10 mouse cellular contexts compared by ENCODE assay signal in genomic region chr4:114593554-114594215, GRCm38 (mm10).
DNase-seq lines count a peak whose midpoint lies in the region; ATAC-seq lines count a peak whose summit lies in the region.
"Had no signal": no experiment of that assay in that cellular context is flagged by ENCODE, and none has a peak within 500 bp of the region (broad histone marks: within the 10 kb centered on the region; RNA-seq: fewer than 3 reads in every experiment).

No protein-coding gene starts in this region.

- H3K9ac ChIP-seq in lung, embryonic 15.5 days: no peak overlapping the region
- no peak overlapping the region for H3K9ac ChIP-seq in embryonic facial prominence, embryonic 14.5 days (ENCODE audit: low read depth, low read length)
- H3K9ac ChIP-seq in neural tube, embryonic 11.5 days (ENCODE audit: low read length): no peak overlapping the region

- 55% methylated on average over 13 of the region's 13 CpGs for WGBS in heart, embryonic 10.5 days
- WGBS in lung, embryonic 15.5 days: 24% methylated on average over 13 of the region's 13 CpGs
- WGBS in embryonic facial prominence, embryonic 14.5 days: 30% methylated on average over 13 of the region's 13 CpGs
- WGBS in neural tube, embryonic 11.5 days: 58% methylated on average over 13 of the region's 13 CpGs

- no peaks in the 10 kb centered on the region for H3K36me3 ChIP-seq in heart, embryonic 10.5 days
- no peaks in the 10 kb centered on the region for H3K36me3 ChIP-seq in lung, embryonic 15.5 days
- no peaks in the 10 kb centered on the region for H3K36me3 ChIP-seq in embryonic facial prominence, embryonic 14.5 days (ENCODE audit: control insufficient read depth, insufficient read depth, low read length)
- no peaks in the 10 kb centered on the region for H3K36me3 ChIP-seq in neural tube, embryonic 11.5 days (ENCODE audit: control insufficient read depth, insufficient read depth, low read length)

- H3K4me1 ChIP-seq in heart, embryonic 10.5 days: peaks cover 16% of the 10 kb centered on the region; the same call in 1 of the 2 replicates
- peaks cover 24% of the 10 kb centered on the region for H3K4me1 ChIP-seq in lung, embryonic 15.5 days
- H3K4me1 ChIP-seq in embryonic facial prominence, embryonic 14.5 days (ENCODE audit: control insufficient read depth, insufficient read depth, low read length): peaks cover 17% of the 10 kb centered on the region
- H3K4me1 ChIP-seq in neural tube, embryonic 11.5 days (ENCODE audit: control insufficient read depth, insufficient read depth, low read length): peaks cover 3% of the 10 kb centered on the region; the same call in 1 of the 2 replicates

- ATAC-seq in lung, embryonic 15.5 days (ENCODE audit: borderline replicate concordance, extremely low read depth, low FRiP score, low TSS enrichment): 0 out of 2 replicates have a peak, but pooled peaks have one; percentile 4
- peak; percentile 37 for ATAC-seq in embryonic facial prominence, embryonic 14.5 days (ENCODE audit: low read depth)
- no peak for ATAC-seq in neural tube, embryonic 11.5 days (ENCODE audit: insufficient read depth, low FRiP score, low TSS enrichment)
- no peak for ATAC-seq in erythroblast, adult 5-6 weeks (replicated peaks; ENCODE audit: low FRiP score, poor library complexity, severe bottlenecking)
- no peak for ATAC-seq in CD4-positive, CD25-positive, alpha-beta regulatory T cell, adult 4 months
- ATAC-seq: inflammation-experienced regulatory T-cells, adult 6 months had no signal

- H3K27me3 ChIP-seq in heart, embryonic 10.5 days (ENCODE audit: insufficient read depth, poor library complexity, severe bottlenecking): peaks cover 96% of the 10 kb centered on the region
- H3K27me3 ChIP-seq in lung, embryonic 15.5 days: no peaks in the 10 kb centered on the region
- no peaks in the 10 kb centered on the region for H3K27me3 ChIP-seq in embryonic facial prominence, embryonic 14.5 days (replicated peaks; ENCODE audit: control insufficient read depth, insufficient read depth, low read length)
- no peaks in the 10 kb centered on the region for H3K27me3 ChIP-seq in neural tube, embryonic 11.5 days (ENCODE audit: control insufficient read depth, insufficient read depth, low read length)

- H3K4me2 ChIP-seq in lung, embryonic 15.5 days: 0 out of 2 replicates have a peak overlapping the region, but pooled peaks have one; percentile 9
- H3K4me2 ChIP-seq in embryonic facial prominence, embryonic 14.5 days (ENCODE audit: low read depth, low read length): peak overlapping the region; percentile 10; the same call in 1 of the 2 replicates
- H3K4me2 ChIP-seq in neural tube, embryonic 11.5 days (ENCODE audit: low read depth): no peak overlapping the region

- no peaks in the 10 kb centered on the region for H3K9me3 ChIP-seq in heart, embryonic 10.5 days
- H3K9me3 ChIP-seq in lung, embryonic 15.5 days: no peaks in the 10 kb centered on the region
- no peaks in the 10 kb centered on the region for H3K9me3 ChIP-seq in embryonic facial prominence, embryonic 14.5 days (ENCODE audit: control insufficient read depth, low read length)
- no peaks in the 10 kb centered on the region for H3K9me3 ChIP-seq in neural tube, embryonic 11.5 days (ENCODE audit: control insufficient read depth, low read length)

- H3K27ac ChIP-seq in heart, embryonic 10.5 days: peak overlapping the region; percentile 42; the same call in 1 of the 2 replicates
- H3K27ac ChIP-seq in lung, embryonic 15.5 days: peak overlapping the region; percentile 29; the same call in 1 of the 2 replicates
- peak overlapping the region; percentile 53; the same call in 1 of the 2 replicates for H3K27ac ChIP-seq in embryonic facial prominence, embryonic 14.5 days (replicated peaks; ENCODE audit: low read depth, low read length)
- no peak overlapping the region for H3K27ac ChIP-seq in neural tube, embryonic 11.5 days (ENCODE audit: low read depth, low read length)

- no peak for DNase-seq in heart, embryonic 10.5 days (ENCODE audit: low spot score)
- no peak for DNase-seq in heart, postnatal 36 days
- DNase-seq in lung, postnatal 36 days: no peak
- DNase-seq in embryonic facial prominence, embryonic 14.5 days (ENCODE audit: low spot score): peak; percentile 64
- peak; percentile 27 for DNase-seq in neural tube, embryonic 11.5 days (ENCODE audit: low spot score)

- no peak overlapping the region for H3K4me3 ChIP-seq in heart, embryonic 10.5 days
- no peak overlapping the region for H3K4me3 ChIP-seq in lung, embryonic 15.5 days
- H3K4me3 ChIP-seq in embryonic facial prominence, embryonic 14.5 days (ENCODE audit: low read depth, low read length): no peak overlapping the region
- H3K4me3 ChIP-seq in neural tube, embryonic 11.5 days (ENCODE audit: low read depth, low read length): no peak overlapping the region
- H3K4me3 ChIP-seq: myocyte had no signal

- intact Hi-C loops in heart, postnatal 36 days (cut with DNase I): no loop called here

Comparison
In these comparisons a context has a peak if more than half of its experiments do, and no peak if none do; other contexts are left out.
1. DNase-seq: peak in embryonic facial prominence, embryonic 14.5 days (single experiment) and neural tube, embryonic 11.5 days (single experiment); none in heart, embryonic 10.5 days (single experiment), heart, postnatal 36 days (0 of 2) and lung, postnatal 36 days (single experiment).
2. ATAC-seq: peak in lung, embryonic 15.5 days (single experiment) and embryonic facial prominence, embryonic 14.5 days (single experiment); none in neural tube, embryonic 11.5 days (single experiment), erythroblast, adult 5-6 weeks (single experiment) and CD4-positive, CD25-positive, alpha-beta regulatory T cell, adult 4 months (single experiment).